ENCODE assay signal across 9 mouse cellular contexts in genomic region chr5:35673086-35673485, GRCm38 (mm10). TPM values are rescaled to one million over a fixed set of nuclear protein-coding genes. Genes with fewer than 3 reads are reported as not detected.
DNase-seq lines count a peak whose midpoint lies in the region; ATAC-seq lines count a peak whose summit lies in the region.
"Had no signal": no experiment of that assay in that cellular context is flagged by ENCODE, and none has a peak within 500 bp of the region (broad histone marks: within the 10 kb centered on the region; RNA-seq: fewer than 3 reads in every experiment).

No protein-coding gene starts in this region.

- H3K36me3 ChIP-seq in forebrain, embryonic 16.5 days (ENCODE audit: control insufficient read depth, insufficient read depth): no peaks in the 10 kb centered on the region
- H3K36me3 ChIP-seq in forebrain, embryonic 12.5 days (replicated peaks): no peaks in the 10 kb centered on the region
- H3K36me3 ChIP-seq in limb, embryonic 15.5 days: no peaks in the 10 kb centered on the region

- peaks cover 8% of the 10 kb centered on the region for H3K4me1 ChIP-seq in forebrain, embryonic 16.5 days (replicated peaks; ENCODE audit: control insufficient read depth, insufficient read depth, low read length)
- no peaks in the 10 kb centered on the region; the same call in 1 of the 2 replicates for H3K4me1 ChIP-seq in forebrain, embryonic 12.5 days
- H3K4me1 ChIP-seq in limb, embryonic 15.5 days: peaks cover 69% of the 10 kb centered on the region

- ATAC-seq in forebrain, embryonic 16.5 days: 0 out of 2 replicates have a peak, but pooled peaks have one; percentile 31
- no peak for ATAC-seq in forebrain, embryonic 12.5 days (ENCODE audit: low FRiP score)
- peak; percentile 59 for ATAC-seq in limb, embryonic 15.5 days (ENCODE audit: insufficient number of reproducible peaks, low FRiP score, low TSS enrichment, low read depth)

- no peak overlapping the region for H3K4me2 ChIP-seq in forebrain, embryonic 16.5 days (ENCODE audit: low read length)
- no peak overlapping the region for H3K4me2 ChIP-seq in forebrain, embryonic 12.5 days
- no peak overlapping the region for H3K4me2 ChIP-seq in limb, embryonic 15.5 days

- H3K9me3 ChIP-seq in forebrain, embryonic 16.5 days (ENCODE audit: control insufficient read depth, low read length): no peaks in the 10 kb centered on the region
- no peaks in the 10 kb centered on the region for H3K9me3 ChIP-seq in forebrain, embryonic 12.5 days
- no peaks in the 10 kb centered on the region for H3K9me3 ChIP-seq in limb, embryonic 15.5 days

- peaks cover 8% of the 10 kb centered on the region for H3K27me3 ChIP-seq in forebrain, embryonic 16.5 days (replicated peaks; ENCODE audit: control insufficient read depth, insufficient read depth, low read length)
- H3K27me3 ChIP-seq in forebrain, embryonic 12.5 days: peaks cover 15% of the 10 kb centered on the region
- H3K27me3 ChIP-seq in limb, embryonic 15.5 days: peaks cover 13% of the 10 kb centered on the region

- peak; percentile 69 for DNase-seq in brain, adult 2 months (ENCODE audit: low read depth, low spot score)
- peak; percentile 83 for DNase-seq in heart, adult 8-10 months (ENCODE audit: low spot score)
- DNase-seq in kidney, adult 9 months: peak; percentile 86
- DNase-seq in right cerebral cortex, postnatal 14 days: peak; percentile 59
- no peak for DNase-seq in cerebellum, adult 18-20 months

- H3K4me3 ChIP-seq in forebrain, embryonic 16.5 days (replicated peaks; ENCODE audit: low read length): no peak overlapping the region
- H3K4me3 ChIP-seq in forebrain, embryonic 12.5 days (replicated peaks): no peak overlapping the region
- H3K4me3 ChIP-seq in limb, embryonic 15.5 days: no peak overlapping the region

- no peak overlapping the region for H3K27ac ChIP-seq in forebrain, embryonic 16.5 days (ENCODE audit: low read length)
- H3K27ac ChIP-seq in forebrain, embryonic 12.5 days: no peak overlapping the region
- peak overlapping the region; percentile 68 for H3K27ac ChIP-seq in limb, embryonic 15.5 days

- 59% methylated on average over 7 of the region's 7 CpGs for WGBS in forebrain, embryonic 16.5 days
- WGBS in forebrain, embryonic 12.5 days: 78% methylated on average over 7 of the region's 7 CpGs
- WGBS in limb, embryonic 15.5 days: 38% methylated on average over 7 of the region's 7 CpGs

- H3K9ac ChIP-seq in forebrain, embryonic 16.5 days (replicated peaks; ENCODE audit: low read depth, low read length): no peak overlapping the region
- no peak overlapping the region for H3K9ac ChIP-seq in forebrain, embryonic 12.5 days
- H3K9ac ChIP-seq in limb, embryonic 15.5 days: no peak overlapping the region

RNA-seq across cellular contexts. Expression of gene Htra3, which starts 6.5 kb away (rescaled TPM):
- polyA plus RNA-seq in forebrain, embryonic 16.5 days (2015; fragmentation: Nextera tagmentation; extraction: Ambion mirVana): 11.3 and 11.8 TPM in 2 replicates
- 5.9 and 8.2 TPM in 2 replicates for polyA plus RNA-seq in forebrain, embryonic 12.5 days (2016; fragmentation: Nextera tagmentation; extraction: Ambion mirVana)
- 10 to 100 TPM; 70.4 to 85.8 (median 82.5) TPM for total RNA-seq in heart, adult 8-10 months (2022)
- polyA plus RNA-seq in limb, embryonic 15.5 days (2015; fragmentation: Nextera tagmentation; extraction: Ambion mirVana): 72.3 and 92.9 TPM in 2 replicates
- total RNA-seq: CH12.LX had no signal

Comparison
In these comparisons a context has a peak if more than half of its experiments do, and no peak if none do; other contexts are left out.
1. DNase-seq: peak in brain, adult 2 months (single experiment), heart, adult 8-10 months (single experiment), kidney, adult 9 months (single experiment) and right cerebral cortex, postnatal 14 days (single experiment); none in cerebellum, adult 18-20 months (0 of 2).